Comparison of ENCODE assay signal across 10 mouse cellular contexts in the genomic region with DNA sequence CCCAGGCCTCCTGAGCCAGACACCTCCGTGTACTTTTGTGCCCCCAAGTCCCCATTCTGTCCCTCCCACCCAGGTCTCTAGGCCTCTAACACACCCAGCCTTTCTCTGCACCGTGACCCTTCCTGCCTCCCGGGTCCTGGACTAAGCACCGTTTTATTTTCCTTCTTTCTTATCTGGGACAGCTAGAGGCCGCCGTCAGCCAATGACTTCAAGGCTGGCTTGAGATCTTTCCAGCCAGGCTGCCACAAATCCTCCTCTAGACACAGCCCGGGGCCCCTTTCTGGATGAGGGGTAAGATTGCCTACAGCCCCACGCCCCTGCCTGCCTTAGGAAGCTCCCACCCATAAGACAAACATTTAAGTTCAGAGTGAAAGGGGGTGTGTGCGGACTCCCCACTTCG. TPM values are rescaled to one million over a fixed set of nuclear protein-coding genes. Genes with fewer than 3 reads are reported as not detected.
DNase-seq lines count a peak whose midpoint lies in the region; ATAC-seq lines count a peak whose summit lies in the region.
"Had no signal": no experiment of that assay in that cellular context is flagged by ENCODE, and none has a peak within 500 bp of the region (broad histone marks: within the 10 kb centered on the region; RNA-seq: fewer than 3 reads in every experiment).

No protein-coding gene starts in this region.

- H3K36me3 ChIP-seq in hindbrain, embryonic 10.5 days, result no peaks in the 10 kb centered on the region
- H3K36me3 ChIP-seq in hindbrain, embryonic 11.5 days (ENCODE audit: control insufficient read depth, insufficient read depth, low read length), result no peaks in the 10 kb centered on the region

- ATAC-seq in hindbrain, embryonic 11.5 days (ENCODE audit: low FRiP score), result no peak
- no peak for ATAC-seq in erythroblast, adult 5-6 weeks (replicated peaks; ENCODE audit: low FRiP score, poor library complexity, severe bottlenecking)

- H3K9me3 ChIP-seq in hindbrain, embryonic 10.5 days, result no peaks in the 10 kb centered on the region
- H3K9me3 ChIP-seq in hindbrain, embryonic 11.5 days (ENCODE audit: control insufficient read depth, low read length), result no peaks in the 10 kb centered on the region

- peaks cover 51% of the 10 kb centered on the region for H3K27me3 ChIP-seq in hindbrain, embryonic 10.5 days (ENCODE audit: insufficient read depth, poor library complexity, severe bottlenecking)
- H3K27me3 ChIP-seq in hindbrain, embryonic 11.5 days (ENCODE audit: control insufficient read depth, insufficient read depth, low read length), result peaks cover 22% of the 10 kb centered on the region

- H3K4me3 ChIP-seq in hindbrain, embryonic 10.5 days, result no peak overlapping the region
- no peak overlapping the region for H3K4me3 ChIP-seq in hindbrain, embryonic 11.5 days (ENCODE audit: low read depth, low read length)

- H3K4me1 ChIP-seq in hindbrain, embryonic 10.5 days (replicated peaks), result peaks cover 85% of the 10 kb centered on the region
- H3K4me1 ChIP-seq in hindbrain, embryonic 11.5 days (replicated peaks; ENCODE audit: control insufficient read depth, insufficient read depth, low read length), result peaks cover 22% of the 10 kb centered on the region

- no peak overlapping the region for H3K4me2 ChIP-seq in hindbrain, embryonic 11.5 days (replicated peaks; ENCODE audit: low read depth, low read length)

- H3K27ac ChIP-seq in hindbrain, embryonic 10.5 days, result peak overlapping the region; percentile 93
- no peak overlapping the region for H3K27ac ChIP-seq in hindbrain, embryonic 11.5 days (ENCODE audit: low read depth, low read length)

- H3K9ac ChIP-seq in hindbrain, embryonic 11.5 days (ENCODE audit: low read depth, low read length), result no peak overlapping the region

- 51% methylated on average over 10 of the region's 10 CpGs for WGBS in hindbrain, embryonic 10.5 days
- 54% methylated on average over 10 of the region's 10 CpGs for WGBS in hindbrain, embryonic 11.5 days

- no peak for DNase-seq in hindbrain, embryonic 10.5 days (ENCODE audit: low spot score)
- DNase-seq in hindbrain, embryonic 11.5 days (ENCODE audit: low spot score), result no peak
- peak; percentile 38 for DNase-seq in ovary, postnatal 36 days (ENCODE audit: low spot score)
- no peak for DNase-seq in ovary, adult 18-20 months (ENCODE audit: low spot score)
- DNase-seq in liver, result peak; percentile 48
- no peak for DNase-seq in layer of hippocampus, postnatal 36 days
- no peak for DNase-seq in cerebellum, adult 11-12 months

RNA-seq across cellular contexts. Expression of gene Crybb3, which starts 54.1 kb away (rescaled TPM):
- 0.25 and 0.50 TPM in 2 replicates for polyA plus RNA-seq in hindbrain, embryonic 10.5 days (2016; fragmentation: Nextera tagmentation; extraction: Ambion mirVana)
- polyA plus RNA-seq in hindbrain, embryonic 11.5 days (2014; fragmentation: Nextera tagmentation; extraction: Ambion mirVana), result 0.31 and 0.85 TPM in 2 replicates
- total RNA-seq in layer of hippocampus, postnatal 36 days (2021), result 1 to 10 TPM; 1.6 to 3.3 TPM
- not detected in 2 replicates for total RNA-seq in erythroblast, adult 5-6 weeks (2015; ENCODE audit: low replicate concordance)
- not detected in 2 replicates for total RNA-seq in erythroblast, adult 5-6 weeks (2017; ENCODE audit: low replicate concordance)
- total RNA-seq: neutrophil, adult 5-6 weeks had no signal
- polyA plus RNA-seq: C2C12 had no signal

Comparison
In these comparisons a context has a peak if more than half of its experiments do, and no peak if none do; other contexts are left out.
1. DNase-seq: peak in ovary, postnatal 36 days (single experiment) and liver (single experiment); none in hindbrain, embryonic 10.5 days (single experiment), hindbrain, embryonic 11.5 days (single experiment), ovary, adult 18-20 months (single experiment), layer of hippocampus, postnatal 36 days (0 of 2) and cerebellum, adult 11-12 months (single experiment).